Mouse (Mus musculus): ENCODE data around the gene Arid3c.

GRCm38 (mm10) chr4:41739260-41739659 lies 8.3 kb upstream of the Arid3c start:
- TF ChIP-seq FLI1 (IDR thresholded peaks at IDR 0.05; ENCODE audit: low read length) (no peak), GATA1 (IDR thresholded peaks at IDR 0.05; ENCODE audit: borderline replicate concordance, low read length) (no peak)
